Mouse (Mus musculus): Measurements from ENCODE around the gene Pklr.

Gene Pklr

GRCm38 (mm10) chr3:89164506-89165267 is 28.7 kb downstream of the Pklr start, which contains the start of gene Clk2:
Gene Clk2, plus strand, starts transcription at chr3:89164795.
- DNase-seq (ENCODE audit: low spot score), result peak; percentile 88

- DNase-seq (ENCODE audit: low spot score), result no peak
Measured at GRCm38 (mm10) chr3:89165268-89165870, 29.4 kb downstream of the Pklr start.

GRCm38 (mm10) chr3:89166945-89167344 is 31.0 kb downstream of the Pklr start:
- no peak for DNase-seq (ENCODE audit: low spot score)

GRCm38 (mm10) chr3:89174844-89175243 is 38.9 kb downstream of the Pklr start:
- no peak for DNase-seq (ENCODE audit: low spot score)

- no peak for DNase-seq (ENCODE audit: low spot score)
Measured at GRCm38 (mm10) chr3:89175544-89175943, 39.6 kb downstream of the Pklr start.

GRCm38 (mm10) chr3:89176421-89176820 is 40.5 kb downstream of the Pklr start:
- no peak for DNase-seq (ENCODE audit: low spot score)

GRCm38 (mm10) chr3:89177242-89178106 is 41.5 kb downstream of the Pklr start, which contains the start of gene Scamp3:
Gene Scamp3, plus strand, starts transcription at chr3:89177473.
- peak; percentile 89 for DNase-seq (ENCODE audit: low spot score)

GRCm38 (mm10) chr3:89178107-89178385 is 42.1 kb downstream of the Pklr start:
- DNase-seq (ENCODE audit: low spot score), result no peak

- no peak for DNase-seq (ENCODE audit: low spot score)
Measured at GRCm38 (mm10) chr3:89179056-89179455, 43.1 kb downstream of the Pklr start.

GRCm38 (mm10) chr3:89181749-89182500 is 46.0 kb downstream of the Pklr start:
- DNase-seq (ENCODE audit: low spot score), result no peak

GRCm38 (mm10) chr3:89182531-89183057 is 46.7 kb downstream of the Pklr start:
- no peak for DNase-seq (ENCODE audit: low spot score)

- DNase-seq (ENCODE audit: low spot score), result peak; percentile 92
Measured at GRCm38 (mm10) chr3:89183058-89183958, 47.4 kb downstream of the Pklr start, which contains the start of gene Fam189b. Gene Fam189b, plus strand, starts transcription at chr3:89183143.

- no peak for DNase-seq (ENCODE audit: low spot score)
Measured at GRCm38 (mm10) chr3:89183959-89184315, 48.0 kb downstream of the Pklr start.

GRCm38 (mm10) chr3:89187197-89187596 is 51.3 kb downstream of the Pklr start:
- DNase-seq (ENCODE audit: low spot score), result no peak

- no peak for DNase-seq (ENCODE audit: low spot score)
Measured at GRCm38 (mm10) chr3:89187690-89188477, 51.9 kb downstream of the Pklr start.

- DNase-seq (ENCODE audit: low spot score), result no peak
Measured at GRCm38 (mm10) chr3:89188478-89188875, 52.5 kb downstream of the Pklr start.

- DNase-seq (ENCODE audit: low spot score), result no peak
Measured at GRCm38 (mm10) chr3:89190436-89190835, 54.5 kb downstream of the Pklr start.

- DNase-seq (ENCODE audit: low spot score), result no peak
Measured at GRCm38 (mm10) chr3:89193351-89193750, 57.4 kb downstream of the Pklr start.

- no peak for DNase-seq (ENCODE audit: low spot score)
Measured at GRCm38 (mm10) chr3:89193853-89194252, 57.9 kb downstream of the Pklr start.
